Mouse (Mus musculus): Measurements from ENCODE around the gene Zfp987. TPM values are rescaled to one million over a fixed set of nuclear protein-coding genes. Genes with fewer than 3 reads are reported as not detected.

Zfp987 gene
- 0.92 TPM for total RNA-seq (2023)

GRCm38 (mm10) chr4:146096998-146097397 is at the start of gene Zfp987:
Zfp987 (plus strand) TSS chr4:146097298.

GRCm38 (mm10) chr4:146156524-146156923 is 59.4 kb downstream of the Zfp987 start, which contains the start of gene Zfp600:
Zfp600 (plus strand) TSS chr4:146156824.

Other genes starting within 250 kb of the Zfp987 start
- gene Zfp986, start 228.5 kb upstream of the Zfp987 start, total RNA-seq (2023), result not detected
- gene Zfp600, start 59.5 kb downstream of the Zfp987 start, total RNA-seq (2023), result not detected